Mouse (Mus musculus) kidney, adult 9 months (tissue): ENCODE measurements at regions not wholly inside any gene's neighbourhood (a gene's known extent, or its start where the extent isn't known, plus 50 kb on each side); places are given as distances from the start of the nearest gene placed in this dataset.
A peak's percentile ranks its signal among the peaks of the same experiment; 100 is the strongest.

Source experiments
- DNase-seq: peaks from one replicate; pipeline ENCODE4 v3.0.0; 2022

DNA sequence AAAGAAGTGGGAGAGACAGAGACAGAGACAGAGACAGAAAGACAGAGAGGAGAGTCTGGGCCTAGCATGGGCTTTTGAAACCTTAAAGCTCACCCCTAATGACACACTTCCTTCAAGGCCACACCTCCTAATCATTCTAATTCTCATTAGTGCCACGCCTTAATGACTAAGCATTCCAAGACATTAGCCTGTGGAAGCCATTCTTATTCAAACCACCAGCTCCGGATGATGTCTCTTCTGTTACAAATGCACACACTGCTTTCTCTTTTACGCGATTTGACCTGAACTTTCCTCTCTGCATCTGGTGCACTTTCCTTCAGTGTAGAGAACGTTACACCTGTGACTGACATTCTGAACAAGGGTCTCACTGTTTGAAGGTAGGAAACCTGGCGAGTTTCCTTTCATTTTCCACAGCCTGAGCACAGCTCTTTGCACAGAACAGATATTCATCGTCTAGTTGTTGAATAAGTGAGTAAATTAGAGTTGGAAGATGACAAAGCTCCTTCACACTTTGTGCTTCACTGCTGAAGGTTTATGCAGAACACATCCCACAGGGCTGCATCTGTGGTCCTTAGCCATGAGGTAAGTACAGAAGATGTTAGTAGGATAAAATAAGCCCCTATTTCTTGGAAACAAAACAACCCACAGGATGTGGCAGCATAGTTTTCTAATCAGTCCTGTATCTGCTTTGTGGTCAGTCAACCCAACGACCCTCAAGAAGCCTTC is 116.8 kb downstream of the Faxc start:
- no peak for DNase-seq

DNA sequence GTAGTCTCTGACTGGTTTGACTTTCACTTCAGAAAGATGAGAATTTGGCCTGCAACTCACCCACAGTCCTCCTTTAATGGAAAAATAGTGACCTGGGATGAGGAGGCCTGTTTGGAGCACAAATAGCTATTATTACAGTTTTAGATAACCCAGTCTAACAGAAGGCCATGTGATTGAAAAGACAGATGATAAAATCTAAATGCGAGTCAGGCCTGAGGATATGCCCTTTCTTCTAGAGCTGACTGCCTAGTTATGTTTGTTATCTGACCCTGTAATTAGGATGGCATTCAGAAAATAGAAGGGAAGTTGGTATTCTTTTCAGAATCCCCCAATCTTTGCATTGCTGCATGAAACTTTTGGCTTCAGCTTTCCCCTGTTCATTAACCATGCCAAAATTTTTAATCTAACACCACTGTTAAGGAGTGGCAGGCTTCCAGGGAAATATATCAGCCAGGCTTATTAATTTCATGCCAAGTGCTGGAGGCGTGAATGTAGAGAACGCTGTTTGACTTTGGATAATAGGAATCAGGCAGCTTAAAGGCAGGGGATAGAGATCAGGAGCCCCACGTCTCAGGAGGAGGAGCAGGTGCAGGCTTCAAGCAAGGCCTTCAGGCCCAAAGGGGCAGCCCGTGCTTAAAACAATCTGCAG is 135.8 kb downstream of the Faxc start:
- no peak for DNase-seq

DNA sequence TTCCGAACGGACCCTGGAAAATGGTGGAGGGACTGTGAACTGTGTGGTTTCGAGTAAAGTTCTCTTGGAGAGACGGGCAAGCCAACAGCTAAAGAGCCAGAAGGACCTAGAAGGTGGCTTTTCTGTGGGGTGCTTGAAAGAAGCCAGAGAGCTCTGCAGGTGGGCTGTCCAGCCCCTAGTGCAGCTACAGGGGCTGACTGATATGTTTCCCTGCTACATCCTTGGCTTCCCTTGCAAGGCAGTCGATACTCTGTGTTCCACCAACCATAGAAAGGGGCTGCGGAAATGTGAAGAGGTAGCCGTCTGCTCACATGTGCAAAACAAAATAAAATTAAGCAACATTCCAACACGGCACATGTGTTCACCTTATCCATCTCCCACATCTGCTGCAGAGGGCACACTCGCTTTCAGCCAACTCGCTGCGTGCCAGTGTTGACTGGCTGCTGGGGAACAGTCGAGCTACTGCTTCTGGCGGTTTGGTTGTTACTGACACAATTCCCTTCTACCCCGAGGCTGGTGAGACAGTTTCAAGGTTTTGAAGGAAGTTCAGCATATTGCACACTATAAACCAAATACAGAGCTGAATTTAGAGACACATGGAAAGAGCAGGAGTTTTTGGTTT is 136.7 kb downstream of the Faxc start:
- DNase-seq = no peak

DNA sequence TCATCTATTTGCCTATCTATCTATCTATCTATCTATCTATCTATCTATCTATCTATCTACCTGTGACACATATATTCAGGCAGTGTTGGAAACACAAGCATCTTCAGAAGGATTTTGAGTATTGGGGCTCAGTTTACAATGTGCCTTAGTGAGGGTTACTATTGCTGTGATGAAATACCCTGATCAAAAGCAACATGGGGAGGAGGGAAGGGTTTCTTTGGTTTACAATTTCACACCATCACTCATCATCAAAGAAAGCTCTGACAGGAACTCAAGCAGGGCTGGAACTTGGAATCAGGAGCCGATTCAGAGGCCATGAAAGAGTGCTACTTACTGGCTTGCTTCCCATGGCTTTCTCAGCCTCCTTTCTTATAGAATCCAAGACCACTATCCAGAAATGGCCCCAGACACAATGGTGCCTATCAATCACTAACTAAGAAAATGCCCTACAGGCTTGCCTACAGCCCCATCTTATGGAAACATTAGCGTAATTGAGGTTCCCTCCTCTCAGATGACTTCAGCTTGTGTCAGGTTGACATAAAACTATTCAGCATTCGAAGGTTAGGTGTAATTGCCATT is 157.2 kb downstream of the Faxc start:
- DNase-seq = no peak

DNA sequence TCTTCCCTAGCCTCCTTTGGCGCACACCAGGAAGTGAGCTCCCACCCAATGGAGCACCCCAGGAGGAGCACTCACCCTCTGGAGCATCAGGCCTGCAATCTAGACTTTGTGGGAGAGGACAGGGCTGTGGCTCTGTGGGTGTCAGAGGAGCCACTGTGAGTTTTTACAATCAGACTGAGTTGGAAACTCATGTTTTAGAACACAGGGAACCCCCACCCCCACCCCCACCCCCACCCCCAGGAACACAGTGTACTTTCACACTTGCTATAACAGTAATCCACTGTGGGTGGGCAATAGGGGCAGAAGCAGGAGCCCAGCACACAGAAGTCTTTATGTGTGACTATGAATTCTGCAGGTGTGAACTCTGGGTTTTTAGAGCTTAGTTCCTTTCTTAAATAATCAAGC is 158.5 kb downstream of the Faxc start:
- DNase-seq = no peak

DNA sequence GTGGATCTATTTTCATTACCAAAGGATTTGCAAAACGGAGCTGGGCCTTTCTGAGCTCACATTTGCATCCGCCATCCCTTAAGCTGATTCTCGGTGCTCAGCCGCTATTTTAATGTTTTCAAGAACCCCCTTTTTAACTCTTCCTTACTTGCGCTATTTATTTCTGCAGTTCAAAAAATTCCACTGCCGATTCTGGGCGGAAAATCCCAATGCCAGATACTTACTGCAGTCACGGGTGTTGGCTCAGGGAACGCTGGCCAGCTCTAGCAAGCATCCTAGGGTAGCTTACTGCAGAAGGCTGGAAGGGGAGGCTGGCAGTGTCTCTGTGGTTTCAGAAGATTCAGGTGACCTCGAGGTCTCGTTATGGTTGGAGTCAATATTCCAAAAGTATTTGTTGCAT is 159.4 kb downstream of the Faxc start:
- DNase-seq = no peak

DNA sequence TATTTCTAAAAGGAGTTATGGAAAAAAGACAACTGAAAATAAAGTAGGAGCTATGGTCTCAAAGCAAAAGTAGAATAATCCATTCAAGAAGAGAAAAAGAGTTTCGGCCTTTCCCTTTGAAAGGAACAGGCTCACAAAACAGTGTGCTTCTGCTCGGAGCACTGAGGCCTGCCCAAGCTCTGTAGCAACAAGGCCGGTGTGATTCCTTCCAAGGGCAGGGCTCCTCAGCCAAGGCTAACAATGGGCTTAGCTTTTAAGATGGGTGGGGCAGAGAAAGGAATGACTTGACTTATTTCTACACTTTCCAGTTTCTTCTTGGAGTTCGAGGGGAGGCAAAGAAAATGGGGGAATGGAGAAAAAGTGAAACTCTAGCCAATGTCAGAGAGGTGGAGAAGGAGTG is 161.4 kb downstream of the Faxc start:
- no peak for DNase-seq

DNA sequence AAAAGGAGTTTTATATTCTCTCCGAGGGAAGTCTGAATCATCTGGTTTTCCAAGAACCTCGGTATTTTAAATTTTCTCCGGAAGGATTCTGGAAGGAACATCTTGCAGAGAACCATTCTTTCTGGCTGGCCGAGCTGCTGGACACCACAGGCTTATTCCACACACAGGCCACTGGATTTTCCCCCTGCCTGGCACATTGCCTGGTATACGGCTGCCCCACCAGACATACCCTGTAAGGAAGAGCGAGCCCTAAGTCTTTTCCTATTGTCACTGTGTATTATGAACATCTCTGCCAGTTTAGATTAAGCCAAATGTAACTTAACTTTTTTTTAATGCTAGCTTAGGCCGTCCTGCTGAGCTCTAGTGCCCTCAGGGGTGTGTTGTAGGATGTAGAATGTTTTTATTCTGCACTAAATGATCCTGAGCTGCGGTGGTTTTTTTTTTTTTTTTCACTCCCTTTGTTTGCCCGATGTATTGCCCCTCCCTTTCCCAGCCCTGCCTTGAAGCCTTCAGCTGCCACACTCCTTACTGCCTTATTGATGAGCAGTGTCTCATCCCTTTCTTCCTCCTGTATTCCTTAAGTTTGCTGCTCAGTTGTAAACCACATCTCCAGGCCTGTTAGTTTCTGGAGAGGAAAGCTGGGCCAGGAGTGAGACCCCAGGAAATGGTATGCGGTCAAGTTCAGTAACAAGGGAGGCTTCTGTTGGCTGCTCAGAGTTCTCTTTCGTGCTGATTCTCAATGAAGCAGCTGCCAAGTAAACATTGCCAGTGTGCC is 164.3 kb downstream of the Faxc start:
- no peak for DNase-seq

DNA sequence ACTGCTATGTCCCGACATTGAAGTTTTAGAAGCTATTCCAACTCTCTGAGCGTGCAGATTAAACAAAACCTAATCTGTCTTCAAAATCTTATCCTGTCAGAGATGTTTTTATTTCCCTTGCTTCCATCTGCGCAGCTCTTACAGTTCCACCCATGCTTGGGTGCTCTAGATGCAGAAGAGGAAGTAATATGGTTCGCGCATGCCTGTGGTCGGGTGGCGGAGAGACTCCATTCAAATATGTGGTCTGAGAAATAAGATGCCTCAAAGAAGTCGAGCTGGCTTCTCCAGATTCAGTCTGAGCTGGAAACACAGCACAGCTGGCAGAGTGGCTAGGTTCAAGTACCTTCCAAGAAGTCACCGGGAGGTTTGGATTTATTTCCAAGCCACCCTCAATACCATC is 167.5 kb downstream of the Faxc start:
- no peak for DNase-seq

DNA sequence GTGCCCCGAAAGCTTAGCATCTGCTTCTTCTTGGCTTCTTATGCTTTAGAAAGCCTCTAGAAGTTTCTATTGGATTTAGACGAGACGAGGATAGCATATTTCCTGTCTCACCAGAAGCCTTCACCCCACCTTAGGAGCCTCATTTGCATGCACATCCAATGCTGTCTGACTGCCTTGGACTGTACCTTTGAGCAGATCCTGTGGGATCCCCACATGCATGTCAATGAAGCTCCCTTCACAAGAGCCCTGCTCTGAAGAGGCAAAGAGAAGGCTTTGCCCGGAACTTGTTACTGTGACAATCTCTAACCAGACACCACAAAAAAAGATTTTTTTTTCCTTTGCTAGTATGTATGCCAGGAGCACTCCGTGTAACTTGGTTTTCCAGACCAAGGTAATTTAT is 171.3 kb downstream of the Faxc start:
- no peak for DNase-seq

DNA sequence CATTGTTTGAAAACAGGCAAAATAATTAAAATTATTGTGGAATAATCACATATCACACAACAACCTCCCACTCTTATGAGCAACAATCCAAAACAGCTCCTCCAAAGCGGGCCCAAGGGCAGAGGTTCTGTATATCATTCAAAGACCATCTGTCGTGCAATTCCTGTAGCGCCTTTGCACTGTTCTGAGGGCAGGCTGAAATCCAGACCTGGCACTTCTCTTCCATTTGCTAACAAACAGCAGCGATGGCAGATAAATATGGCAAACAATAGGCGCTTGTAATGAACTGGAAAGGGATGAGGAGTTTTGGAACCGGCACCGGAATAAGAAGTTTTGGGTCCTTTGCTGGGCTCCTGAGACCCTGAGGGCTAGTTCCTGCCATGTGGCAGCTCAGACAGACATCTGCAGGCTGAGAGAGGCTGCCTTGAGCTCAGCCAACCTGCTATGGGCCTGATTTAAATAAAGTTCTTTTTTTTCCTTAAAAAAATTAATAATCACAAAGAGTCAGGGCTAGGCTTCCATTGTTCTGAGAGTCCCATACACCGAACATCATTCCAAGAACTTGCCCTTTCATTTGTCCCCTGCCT is 172.0 kb downstream of the Faxc start:
- no peak for DNase-seq

DNA sequence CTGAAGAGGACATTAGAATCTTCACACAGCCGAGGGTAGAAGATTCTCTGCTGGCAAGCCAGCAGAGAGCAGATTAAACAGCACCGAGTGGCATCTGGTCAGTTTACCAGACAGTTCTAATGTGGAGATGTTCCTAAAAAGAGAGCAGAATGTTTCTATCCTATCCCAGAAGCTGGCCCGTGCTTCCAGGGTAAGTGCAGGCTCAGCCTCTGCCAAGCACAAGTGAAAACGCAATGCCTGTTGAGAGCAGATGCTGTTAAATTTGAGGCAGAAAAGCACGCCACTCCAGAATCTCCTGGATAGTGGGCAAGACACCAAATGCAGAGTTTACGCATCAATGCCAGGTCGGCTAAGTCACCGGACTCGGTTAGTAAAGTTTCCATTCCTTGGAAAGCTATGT is 175.8 kb downstream of the Faxc start:
- DNase-seq = no peak

DNA sequence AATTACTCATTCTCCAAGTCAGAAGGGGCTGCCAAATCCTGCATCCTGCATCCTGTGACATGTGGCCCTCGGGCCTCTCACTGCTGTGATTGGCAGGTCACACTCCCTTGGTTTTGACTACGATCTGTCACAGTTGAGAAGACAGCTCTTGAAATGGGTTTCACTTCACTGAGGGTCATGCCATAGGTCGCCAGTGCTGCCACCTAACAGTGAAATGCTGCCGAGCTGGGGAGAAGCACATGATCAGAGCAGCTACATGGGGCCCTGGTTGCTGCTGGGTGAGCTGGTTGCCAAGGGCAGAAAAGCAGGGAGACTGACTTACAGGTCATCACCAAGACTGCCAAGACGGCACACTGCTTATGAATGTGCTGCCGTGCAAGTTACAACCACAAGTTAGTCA is 178.3 kb downstream of the Faxc start:
- DNase-seq = peak; percentile 18

DNA sequence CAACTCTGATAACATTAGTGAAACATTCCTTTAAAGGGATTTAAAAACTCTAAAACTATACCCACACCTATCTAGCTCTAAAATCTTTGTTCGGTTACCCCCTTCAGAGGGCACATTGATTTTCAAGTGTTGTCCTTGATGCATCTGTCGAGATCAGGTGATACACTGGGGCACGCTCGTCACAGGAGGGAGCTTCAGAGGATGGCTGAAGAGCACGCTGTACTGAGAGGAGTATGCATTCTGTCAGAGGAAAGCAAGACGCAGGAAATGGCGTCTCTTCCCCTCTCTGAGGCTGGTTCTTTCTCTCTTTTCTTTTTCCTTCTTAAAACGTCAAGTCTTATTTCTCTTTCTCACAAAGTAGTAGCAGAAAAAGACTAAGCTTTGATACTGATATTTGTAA is 179.3 kb downstream of the Faxc start:
- no peak for DNase-seq

DNA sequence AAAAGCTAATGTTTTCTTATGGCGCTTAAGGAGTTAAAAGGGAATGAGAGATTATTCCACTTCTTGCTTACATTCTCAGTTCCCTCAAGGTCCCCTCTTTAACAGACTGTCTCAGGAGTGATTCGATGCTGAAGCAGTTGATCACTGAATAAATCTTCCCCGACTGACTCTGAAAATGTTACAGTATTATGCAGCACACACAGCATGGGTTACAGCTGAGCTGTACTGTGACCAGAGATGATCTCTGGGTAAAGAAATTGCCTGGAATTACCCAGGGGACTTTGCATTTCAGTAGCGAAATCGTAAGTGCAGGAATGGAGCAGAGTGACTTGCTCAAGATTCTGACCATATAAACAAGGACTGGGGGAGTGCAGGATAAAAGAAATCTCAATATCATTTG is 181.1 kb downstream of the Faxc start:
- no peak for DNase-seq

DNA sequence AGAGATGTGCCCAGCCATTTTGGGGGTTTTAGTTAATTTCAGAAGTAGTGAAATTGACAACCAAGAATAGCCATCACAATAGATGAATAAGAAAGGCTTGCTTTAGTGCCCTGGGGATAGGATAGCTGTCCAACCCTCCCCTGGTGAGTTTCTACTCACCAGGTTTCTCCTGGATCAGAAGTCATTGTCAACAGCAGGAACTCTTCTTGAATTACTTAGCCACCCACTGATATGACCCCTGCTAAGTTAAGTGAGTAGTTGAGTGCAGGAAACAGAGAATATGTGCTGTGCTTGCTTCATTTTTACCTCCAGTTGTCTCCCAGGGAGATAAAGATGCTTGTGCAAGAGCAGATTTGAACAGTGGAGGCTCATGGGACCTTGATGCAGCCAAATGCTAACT is 183.3 kb downstream of the Faxc start:
- no peak for DNase-seq

DNA sequence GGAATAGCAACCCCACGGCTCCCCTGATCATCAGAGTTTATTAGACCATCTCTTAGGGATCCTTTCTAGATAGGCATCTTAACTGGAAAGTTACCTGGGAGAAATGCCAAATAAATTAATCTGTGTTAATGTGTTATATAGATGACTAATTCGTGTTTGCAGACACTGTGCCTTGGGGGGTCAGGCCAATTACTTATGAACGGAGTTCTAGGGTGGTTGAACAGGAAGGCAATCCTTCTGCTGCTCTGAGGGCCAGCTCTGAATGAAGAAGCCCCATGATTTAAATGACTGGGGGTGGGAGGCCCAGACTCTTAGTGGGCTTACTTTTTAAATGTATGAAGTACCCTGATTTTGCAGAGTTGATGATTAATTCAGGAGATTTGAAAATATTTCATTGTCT is 188.7 kb downstream of the Faxc start:
- peak; percentile 25 for DNase-seq

DNA sequence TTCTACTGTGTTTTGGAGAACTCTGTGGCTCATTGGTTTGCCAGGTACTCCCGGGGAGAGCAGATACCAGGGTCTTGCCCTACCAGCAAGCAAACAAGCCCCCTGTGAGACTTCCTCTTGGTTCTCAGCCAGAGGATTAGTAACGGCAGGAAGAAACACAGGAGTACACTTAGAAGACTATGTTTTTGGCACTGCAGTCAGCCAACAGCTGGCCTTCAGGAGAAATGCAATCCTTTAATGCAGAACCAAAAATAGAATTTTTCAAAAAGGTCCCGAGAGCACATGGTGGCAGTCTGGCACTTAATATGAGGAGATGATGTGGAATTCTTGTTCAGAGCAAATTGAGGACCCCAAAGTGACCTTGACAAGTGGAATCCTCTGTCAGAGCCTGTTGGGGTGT is 189.8 kb downstream of the Faxc start:
- DNase-seq = no peak

DNA sequence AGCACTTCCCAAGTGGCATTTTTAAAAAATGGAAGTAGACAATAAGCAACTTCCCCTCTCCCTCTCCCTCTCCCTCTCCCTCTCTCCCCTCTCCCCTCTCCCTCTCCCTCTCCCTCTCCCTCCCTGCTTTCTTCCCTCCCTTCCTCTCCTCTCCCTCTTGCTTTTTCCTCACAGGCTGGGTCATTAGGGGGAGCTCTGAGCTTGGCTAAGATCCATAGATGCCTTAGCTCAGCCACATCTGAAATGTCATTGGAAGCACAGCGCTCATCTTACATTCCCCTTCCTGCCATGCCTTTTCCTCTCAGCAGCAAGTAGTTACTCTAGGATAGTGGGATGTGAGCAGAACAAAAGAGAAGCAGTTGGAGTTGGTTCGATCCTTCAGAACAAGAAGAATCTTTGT is 190.3 kb downstream of the Faxc start:
- no peak for DNase-seq

DNA sequence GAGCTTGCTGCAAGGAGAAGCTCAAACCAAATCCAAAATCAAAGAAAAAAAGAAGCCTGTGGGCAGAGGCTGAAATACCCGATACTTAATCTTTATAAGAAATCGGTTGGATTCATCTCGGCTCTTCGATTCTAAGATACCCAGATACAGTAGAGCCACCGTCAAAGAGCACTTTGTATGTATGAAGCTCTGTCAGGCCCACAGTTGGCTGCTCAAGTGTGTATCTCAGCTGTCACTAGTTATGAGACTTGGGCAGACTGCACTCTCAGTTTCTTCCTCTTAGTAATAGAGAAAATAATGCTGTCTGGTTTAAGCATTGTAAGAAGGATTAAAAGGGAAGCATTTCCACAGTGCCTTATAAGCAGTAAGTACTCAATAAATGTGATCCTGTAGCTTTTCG is 193.7 kb downstream of the Faxc start:
- DNase-seq = no peak

DNA sequence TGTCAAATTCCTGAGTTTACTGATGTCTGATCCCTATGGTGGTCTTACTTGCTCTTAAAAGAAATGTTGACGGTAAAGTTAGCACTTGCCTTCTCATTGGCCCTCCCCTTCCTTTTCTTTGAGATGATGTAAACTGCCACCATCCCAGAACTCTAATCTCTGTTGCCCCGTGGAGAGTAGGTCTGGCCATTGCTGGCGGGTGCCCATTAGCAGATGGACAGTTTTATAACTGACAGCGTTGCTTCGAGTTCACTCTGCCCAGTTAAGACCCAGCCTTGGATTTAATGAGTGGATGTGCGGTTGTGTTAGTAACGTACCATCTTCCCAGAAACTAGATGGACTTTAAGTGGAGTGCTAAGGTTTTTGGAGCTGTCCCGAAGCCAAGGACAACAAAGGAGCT is 199.4 kb downstream of the Faxc start:
- no peak for DNase-seq

DNA sequence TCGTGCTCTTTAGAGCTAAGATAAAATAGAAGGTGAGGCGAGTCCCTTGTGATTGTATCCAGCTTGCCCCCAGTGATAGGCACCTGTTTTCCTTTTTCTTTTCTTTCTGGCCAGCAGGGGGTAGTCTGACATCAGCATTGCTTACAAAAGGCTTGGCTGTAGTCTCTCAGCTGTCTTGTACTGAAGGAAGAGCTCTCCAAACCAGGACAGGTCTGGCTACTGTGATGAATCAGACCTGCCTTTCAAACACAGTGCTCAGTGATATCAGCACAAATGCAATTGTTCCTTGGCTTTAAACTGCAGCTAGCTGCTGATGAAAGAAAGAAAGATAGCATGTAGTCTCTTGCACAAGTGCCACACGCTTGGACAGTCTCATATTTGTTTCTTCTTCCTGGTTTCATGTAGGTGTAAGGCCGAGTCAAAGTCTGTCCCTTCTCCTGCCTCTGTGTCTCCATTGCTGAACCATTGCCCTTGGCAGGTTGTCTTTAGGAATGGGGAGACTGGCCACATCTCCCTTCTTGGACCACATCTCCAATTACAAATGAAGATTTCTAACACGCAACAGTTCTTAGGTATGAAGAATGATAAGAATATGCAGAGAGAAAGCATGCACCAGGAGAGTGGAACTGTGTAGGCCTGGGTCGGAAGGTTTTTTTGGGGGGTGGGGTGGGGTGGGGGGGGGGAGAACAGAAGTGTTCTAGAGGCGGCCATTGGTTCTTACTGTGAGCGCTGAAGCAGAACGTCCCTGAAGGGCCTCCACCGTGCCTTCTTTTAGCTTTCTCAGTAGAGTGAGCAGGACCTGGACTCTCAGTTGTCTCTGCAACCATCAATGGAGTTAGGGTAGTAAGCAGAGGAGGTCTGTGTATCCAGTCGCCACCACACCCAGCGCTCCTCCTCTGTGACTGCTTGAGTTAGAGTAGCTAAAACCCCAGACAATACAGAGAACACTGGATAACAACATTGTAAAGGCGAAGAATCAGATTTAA is 200.9 kb downstream of the Faxc start:
- peak; percentile 60 for DNase-seq
